Mouse (Mus musculus) ovary, postnatal 10 days (tissue): ENCODE measurements around the gene Defb22.

ENCODE experiments used
- DNase-seq: peaks from one replicate; pipeline ENCODE4 v3.0.0; 2022; ENCODE audit warnings: low spot score

Gene Defb22

GRCm38 (mm10) chr2:152439833-152440232 is 50.1 kb downstream of the Defb22 start:
- no peak for DNase-seq

DNA sequence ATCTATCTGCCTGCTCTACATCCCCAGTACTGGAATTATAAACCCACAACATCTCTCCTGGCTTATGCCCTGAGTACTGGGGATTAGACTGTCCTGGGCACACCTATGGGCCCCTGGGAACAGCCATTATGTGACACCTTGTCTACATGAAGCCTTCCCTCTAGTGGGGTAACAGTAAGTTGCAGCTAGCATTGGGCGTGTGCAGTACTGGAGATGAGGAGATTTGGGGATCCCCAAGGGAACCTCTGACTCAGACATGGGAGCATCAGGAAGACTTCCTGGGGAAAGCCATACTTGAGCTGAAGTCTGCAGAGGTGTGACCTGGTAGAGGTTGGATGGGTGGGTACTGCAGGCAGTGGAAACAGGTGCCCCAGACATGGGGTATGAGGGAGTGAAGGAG is 51.0 kb downstream of the Defb22 start:
- DNase-seq = no peak

GRCm38 (mm10) chr2:152436983-152437860 is 52.7 kb downstream of the Defb22 start:
- DNase-seq = peak; percentile 77

GRCm38 (mm10) chr2:152436405-152436901 is 53.5 kb downstream of the Defb22 start:
- no peak for DNase-seq
